Mouse (Mus musculus) kidney, adult 18-20 months (tissue): ENCODE data around the gene Hoxc5.

ENCODE experiments used
- DNase-seq: peaks from one replicate; pipeline ENCODE4 v3.0.0; 2021

The Hoxc5 gene

DNA sequence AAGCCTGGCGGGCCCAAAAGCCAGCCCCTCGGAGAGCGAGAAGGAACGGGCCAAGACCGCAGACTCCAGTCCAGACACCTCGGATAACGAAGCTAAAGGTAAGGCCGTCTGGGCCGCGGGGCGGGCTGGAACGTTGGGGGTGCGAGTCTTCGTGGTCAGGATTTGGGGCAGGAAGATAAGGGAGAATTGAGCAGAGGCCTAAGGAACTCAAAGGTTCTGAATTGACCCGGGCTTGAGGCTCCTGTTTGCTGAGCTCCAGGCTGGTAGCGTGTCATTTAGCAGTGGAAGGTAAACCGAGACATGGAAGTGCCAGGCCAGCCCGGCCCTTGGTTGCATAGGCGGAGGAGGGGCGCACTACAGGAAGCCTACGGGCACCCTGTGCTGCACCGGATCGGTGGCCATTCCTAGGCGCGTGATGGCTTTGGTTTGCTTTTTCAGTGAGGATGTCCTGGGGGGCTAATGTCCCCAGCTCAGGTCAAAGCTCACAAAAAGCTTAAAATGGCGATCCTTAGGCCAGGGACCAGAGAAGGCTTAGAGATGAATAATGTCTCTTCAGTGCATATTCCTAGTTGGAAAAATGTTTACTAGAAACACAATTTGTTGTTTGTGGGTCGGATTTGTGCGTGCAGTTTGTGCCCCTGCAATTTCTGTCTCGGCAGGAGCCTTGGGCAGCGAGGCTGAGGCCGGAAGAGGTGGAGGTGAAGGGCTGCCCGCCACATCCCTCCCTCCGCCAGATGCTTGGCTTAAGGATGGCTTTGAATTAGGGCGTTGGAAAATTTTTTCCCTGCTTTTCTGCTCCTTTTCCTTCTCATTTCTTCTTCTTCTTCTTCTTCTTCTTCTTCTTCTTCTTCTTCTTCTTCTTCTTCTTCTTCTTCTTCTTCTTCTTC, 511 bp downstream of the Hoxc5 start:
- DNase-seq: peak; percentile 62

DNA sequence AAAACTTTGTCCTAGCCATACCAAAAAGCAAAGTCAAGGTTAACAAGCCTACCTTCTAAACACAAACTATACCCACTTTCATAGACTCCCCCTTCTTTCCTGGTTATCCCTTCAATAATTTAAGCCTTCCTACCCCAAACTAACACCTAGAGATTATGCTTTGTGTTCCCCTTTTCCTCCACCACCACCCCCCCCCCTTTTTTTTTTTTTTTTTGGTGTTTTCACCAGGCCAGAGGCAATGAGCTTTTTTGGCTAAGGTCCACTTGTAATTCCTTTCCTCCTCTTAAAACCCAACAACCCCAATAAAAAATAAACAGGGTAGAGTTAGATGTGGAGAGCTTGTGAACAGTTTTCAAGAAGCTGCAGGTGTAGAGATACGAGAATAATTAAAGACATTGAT, 2.1 kb downstream of the Hoxc5 start:
- DNase-seq: no peak

DNA sequence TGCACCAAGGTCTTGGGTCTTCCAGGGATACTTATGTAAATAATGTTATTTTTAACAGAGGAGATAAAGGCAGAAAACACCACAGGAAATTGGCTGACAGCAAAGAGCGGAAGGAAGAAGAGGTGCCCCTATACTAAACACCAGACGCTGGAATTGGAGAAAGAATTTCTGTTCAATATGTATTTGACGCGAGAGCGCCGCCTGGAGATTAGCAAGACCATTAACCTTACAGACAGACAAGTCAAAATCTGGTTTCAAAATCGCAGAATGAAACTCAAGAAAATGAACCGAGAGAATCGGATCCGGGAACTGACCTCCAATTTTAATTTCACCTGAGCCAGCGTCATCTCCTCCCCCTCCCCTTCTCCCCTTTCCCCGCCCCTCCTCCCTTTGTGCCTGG, 3.5 kb downstream of the Hoxc5 start:
- peak; percentile 62 for DNase-seq

DNA sequence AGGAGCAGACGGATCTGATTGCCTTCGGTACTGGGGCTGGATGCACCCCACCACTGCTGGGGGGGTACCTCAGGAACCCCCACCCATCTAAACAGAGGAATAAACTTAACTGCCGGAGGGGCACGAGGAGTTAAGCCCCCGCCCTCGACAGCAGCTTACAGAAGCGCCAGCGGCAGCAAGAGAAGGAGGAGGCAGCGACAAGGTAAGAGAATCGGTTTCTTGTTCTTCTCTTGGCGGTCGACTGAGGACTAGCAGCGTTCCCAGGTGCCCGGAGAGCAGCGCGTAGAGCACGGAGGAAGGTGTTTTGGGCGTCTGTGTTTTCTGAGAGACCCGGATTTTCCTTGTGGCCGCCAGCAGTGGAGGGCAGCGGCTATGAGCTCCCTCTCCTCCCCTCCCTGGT, 5.0 kb downstream of the Hoxc5 start:
- peak; percentile 49 for DNase-seq

DNA sequence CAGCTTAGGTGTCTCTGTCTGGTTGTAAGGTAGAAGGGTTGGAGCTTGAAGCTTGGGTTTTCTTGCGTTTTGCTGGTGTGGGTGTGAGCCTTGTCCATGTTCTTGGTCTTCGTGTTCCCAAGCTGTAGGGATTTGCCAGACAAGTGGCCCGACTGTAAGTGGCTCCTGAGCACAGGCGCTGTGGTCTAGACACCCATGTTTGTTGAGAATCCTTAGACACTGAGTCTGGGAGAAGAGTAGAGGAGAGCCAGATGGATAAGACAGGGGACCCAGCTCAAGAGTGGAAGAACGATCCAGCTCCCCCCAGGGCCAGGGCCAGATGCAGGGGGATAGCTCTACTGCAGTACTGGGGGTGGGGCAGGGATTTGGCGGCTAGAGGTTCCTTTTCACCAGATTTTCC, 5.5 kb downstream of the Hoxc5 start:
- no peak for DNase-seq

DNA sequence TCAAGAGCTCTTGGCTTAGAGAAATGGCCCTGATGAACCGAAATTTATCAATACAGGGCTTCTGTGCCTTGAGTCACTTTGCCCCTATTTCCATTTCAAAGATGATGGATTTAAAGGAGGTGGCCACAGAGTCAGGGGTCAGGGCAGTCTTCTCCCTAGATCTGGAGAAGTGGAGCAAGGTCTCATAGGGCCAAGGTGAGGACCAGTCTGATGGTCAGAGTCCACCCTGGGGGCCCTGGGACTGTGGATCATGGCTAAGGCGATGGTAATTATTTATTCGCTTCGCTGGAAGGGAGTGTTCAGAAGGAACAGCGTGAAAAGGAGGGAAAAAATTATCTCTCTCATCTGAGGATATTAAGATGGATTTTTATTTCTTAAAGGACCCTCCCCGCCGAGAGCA, 7.8 kb downstream of the Hoxc5 start:
- peak; percentile 37 for DNase-seq

DNA sequence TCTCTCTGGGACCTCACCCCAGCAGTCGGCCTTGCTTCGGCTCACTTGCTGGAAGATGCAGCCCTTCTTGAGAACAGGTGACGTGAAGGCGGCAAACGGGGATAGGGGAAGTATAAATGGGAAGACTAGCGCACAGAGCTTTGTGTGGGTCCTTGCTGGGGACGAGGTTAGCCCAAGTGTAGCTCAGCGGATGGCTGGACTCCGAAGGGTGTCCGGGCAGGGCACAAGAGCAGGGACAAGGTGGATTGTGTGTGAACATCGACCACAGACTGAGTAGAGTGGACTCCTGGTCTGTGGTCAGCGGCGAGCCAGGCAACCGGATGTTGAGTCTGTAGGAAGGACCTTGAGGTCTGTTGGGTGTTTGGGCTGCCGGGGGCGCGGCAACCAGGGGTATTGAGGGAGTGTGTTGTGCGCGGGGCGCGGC, 8.5 kb downstream of the Hoxc5 start:
- DNase-seq: peak; percentile 73

DNA sequence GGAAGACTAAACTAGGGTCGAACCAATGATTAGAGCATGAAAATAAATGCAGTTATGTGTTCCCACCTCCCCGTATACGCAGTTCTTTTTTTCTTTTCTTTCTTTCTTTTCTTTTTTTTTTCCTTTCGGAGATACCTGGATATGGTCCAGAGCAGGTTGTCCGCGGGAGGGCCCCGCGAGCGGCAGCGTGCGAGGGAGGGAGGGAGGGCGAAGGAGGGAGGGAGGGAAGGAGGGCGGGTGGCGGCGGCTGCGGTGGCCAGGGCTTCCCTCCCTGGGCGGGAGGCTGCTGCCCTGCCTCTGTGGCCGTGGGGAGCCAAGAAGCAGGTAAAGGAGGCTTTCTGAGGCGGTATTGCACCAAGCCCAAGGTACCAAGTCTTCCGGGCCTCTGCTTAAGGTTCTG, 8.9 kb downstream of the Hoxc5 start, which contains the start of gene Hoxc9:
Gene Hoxc9, plus strand, starts transcription at position 269 of the 400 bp plus-strand sequence.
- peak; percentile 61 for DNase-seq

DNA sequence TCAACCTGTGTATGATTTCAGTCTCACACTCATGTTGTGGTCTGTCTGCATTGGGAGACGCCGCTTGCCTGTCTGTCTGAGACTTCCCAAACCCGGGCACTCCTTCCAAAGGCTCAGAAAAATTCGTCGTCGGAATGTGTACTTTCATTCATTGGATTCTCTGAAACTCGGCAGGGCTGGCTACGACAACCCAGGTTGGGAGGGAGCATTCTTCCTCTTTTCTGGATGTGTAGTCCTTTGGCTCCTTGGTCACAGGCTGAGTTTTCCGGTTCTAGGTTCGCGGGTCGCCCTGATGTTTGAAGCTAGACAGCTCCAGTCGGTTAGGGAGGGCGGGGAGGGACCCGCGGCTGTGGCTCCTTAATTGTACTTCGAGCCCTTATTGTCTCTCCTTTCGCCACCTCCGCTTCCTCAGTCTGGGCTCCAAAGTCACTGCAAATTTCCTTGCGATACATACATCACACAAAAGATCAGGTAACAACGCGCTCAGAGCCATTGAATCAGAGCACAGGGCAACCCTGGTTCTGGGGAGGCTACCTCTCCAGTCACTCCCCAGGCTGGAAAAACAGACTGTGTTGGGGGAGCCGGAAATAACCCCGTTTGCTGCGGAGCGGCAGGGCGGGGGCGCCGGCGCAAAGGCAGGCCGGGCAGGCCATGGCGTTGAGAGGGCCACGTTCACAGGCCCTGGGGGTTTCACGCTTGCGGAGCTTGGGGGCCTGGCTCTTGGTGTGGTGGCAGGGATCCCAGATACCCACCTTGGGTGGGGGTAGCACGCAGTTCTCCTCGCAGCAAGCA, 9.6 kb downstream of the Hoxc5 start:
- peak; percentile 70 for DNase-seq

DNA sequence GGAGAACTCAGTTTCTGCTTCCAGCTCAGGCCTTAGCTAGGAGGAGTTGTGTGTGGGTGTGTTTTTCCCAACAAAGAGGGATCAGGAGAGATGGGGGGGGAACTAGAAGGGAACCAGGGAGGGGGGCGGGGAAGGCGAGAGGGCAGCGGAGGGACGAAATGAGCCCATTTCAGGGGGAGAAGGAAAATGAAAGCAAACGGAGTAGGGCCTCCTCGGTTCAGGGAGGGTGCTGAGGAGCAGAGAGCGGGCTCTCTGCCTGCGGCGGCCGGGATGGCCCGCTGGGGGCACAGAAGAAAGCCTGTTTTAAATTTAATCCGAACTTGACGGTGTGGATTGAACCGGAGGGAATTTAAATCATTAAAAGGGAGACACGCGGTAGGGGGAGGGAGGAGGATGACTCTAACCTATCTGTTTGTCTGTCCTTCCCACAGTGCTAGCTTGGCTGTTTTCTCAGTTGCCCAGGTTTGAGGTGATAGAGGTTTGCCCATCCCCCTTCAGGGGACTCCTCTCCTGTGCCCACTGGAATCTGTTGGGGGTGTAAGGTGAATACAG, 10.3 kb downstream of the Hoxc5 start:
- DNase-seq: peak; percentile 47

DNA sequence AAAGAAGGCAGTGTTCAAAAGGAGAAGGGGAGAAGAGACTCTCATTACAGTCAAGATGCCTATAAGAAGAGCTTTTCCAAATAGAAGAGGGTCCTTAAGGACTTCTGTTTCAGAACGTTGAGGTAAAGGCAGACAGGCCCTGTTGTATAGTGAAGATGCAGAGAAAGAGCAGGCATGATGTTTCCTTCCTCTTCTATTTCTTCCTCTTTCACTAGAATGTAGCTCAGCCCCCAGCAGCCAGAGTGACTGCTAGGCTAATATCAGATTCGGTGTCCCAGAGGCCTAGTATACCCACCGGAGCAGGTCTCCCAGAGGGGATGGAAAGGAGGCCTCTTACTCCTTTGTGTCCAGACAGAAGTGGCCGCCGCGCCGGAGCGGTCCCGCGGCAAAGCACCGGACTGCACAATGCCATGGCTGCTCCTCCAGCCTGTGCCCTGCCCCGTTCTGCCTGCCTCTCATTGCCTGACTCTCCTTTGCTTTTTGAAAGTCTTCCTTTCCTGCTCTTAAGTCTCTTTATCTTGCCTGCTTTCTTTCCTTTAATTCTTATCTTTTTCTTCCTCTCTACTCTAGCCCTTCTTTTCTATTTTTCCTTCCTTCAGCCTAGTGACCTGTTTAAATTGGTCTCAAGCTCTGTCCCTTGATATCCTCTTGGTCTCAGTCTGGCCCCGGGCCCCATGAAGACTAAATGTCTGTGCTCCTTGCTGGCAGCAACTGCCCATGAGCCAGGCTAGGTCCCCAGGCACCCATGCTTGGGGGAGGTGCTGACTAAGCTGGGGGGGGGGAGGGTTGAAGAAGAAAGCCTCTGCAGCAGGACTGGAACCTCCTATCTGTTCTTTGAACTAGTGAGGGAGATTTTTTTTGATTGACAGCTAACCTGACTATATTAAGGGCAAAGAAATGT, 11.6 kb downstream of the Hoxc5 start:
- DNase-seq: peak; percentile 46

DNA sequence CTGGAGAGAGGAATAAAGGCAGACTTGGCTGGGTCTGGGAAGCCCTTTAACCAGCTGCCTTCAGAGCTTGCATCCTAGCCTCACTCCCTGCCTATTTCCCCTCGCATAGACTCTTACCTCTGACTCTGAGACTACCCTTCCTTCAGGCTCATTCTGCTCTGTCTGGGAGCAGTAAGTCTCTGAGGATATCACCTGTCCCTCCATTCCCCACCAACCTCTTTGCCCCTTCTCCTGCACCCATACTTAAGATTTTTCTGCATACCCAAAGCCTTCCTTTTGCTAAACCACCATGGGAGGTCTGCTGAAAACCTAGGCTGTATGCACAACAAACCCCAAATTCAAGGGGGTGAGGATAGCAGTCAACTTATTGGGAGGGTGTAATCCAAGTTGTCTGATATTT, 12.7 kb downstream of the Hoxc5 start:
- no peak for DNase-seq

DNA sequence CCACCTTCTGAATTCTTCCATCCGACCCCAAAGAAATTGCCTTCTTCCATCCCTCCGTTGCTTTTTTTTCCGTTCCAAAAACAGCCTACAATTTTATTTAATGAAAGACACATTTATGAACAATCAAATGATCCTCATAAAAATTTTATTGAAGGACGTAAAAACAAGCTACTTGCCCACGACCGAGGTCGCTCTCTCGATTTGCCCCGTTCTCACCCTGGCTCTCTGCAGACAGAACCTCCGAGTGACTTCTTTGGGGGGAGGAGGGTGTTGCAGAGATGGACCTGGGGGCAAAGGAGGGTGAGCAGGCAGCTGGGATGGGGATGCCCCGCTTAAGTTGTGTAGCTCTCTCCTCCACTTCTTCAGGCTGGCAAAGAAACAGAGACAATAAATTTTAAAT, 13.1 kb downstream of the Hoxc5 start:
- no peak for DNase-seq

DNA sequence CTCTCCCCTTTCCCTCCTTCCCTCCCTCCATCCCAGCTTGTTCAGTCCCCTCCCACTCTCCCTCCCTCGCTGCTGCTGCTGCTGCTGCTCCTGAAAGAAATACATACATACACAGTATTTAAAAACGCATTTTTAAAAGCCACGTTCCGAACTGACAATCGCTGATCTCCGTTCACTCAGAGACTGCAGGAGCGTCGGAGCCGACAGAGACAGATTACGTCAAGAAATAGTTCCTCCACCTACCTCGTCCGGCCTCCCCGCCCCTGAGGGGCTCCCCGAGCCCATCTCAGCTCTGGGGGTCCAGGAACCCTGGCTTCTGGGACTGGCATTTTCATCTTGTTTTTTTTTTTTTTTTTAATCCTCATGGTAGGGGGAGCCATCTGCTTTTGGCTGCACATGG, 13.7 kb downstream of the Hoxc5 start:
- DNase-seq: no peak

DNA sequence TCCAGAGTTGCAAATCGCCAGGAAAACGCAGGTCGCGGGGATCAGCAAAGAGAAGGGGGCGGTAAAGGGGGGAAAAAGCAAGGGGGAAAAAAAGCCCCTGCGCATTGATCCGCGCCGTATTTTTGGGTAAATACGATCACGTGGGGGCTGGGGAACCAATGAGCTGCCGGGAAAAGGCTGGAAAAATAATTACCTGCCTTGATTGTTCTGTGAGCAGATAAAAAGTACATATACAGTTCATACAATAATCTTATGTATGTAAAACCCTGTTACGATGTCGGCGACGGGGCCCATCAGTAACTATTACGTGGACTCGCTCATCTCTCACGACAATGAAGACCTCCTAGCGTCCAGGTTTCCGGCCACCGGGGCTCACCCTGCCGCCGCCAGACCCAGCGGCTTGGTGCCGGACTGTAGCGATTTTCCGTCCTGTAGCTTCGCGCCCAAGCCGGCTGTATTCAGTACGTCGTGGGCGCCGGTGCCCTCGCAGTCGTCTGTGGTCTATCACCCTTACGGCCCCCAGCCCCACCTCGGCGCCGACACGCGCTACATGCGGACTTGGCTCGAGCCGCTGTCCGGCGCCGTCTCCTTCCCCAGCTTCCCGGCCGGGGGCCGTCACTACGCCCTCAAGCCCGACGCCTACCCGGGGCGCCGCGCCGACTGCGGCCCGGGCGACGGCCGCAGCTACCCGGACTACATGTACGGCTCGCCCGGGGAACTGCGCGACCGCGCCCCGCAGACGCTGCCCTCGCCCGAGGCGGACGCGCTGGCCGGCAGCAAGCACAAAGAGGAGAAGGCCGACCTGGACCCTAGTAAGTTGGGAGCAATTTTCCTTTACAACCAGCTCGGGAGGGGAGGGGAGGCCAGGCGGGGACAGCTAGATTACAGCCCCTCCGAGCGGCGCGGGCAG, 14.4 kb downstream of the Hoxc5 start:
- DNase-seq: peak; percentile 74

DNA sequence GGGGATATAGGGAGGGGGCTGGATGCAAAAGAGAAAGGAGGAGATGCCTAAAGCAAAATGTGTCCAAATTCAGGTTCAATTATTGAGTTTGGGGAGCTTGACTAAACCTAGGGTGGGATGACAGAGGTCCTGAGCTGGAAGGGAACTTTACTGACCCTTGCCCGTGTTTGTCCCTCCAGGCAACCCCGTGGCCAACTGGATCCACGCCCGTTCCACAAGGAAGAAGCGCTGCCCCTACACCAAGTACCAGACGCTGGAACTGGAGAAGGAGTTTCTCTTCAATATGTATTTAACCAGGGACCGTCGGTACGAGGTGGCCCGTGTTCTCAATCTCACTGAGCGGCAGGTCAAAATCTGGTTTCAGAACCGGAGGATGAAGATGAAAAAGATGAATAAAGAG, 16.5 kb downstream of the Hoxc5 start:
- DNase-seq: no peak

DNA sequence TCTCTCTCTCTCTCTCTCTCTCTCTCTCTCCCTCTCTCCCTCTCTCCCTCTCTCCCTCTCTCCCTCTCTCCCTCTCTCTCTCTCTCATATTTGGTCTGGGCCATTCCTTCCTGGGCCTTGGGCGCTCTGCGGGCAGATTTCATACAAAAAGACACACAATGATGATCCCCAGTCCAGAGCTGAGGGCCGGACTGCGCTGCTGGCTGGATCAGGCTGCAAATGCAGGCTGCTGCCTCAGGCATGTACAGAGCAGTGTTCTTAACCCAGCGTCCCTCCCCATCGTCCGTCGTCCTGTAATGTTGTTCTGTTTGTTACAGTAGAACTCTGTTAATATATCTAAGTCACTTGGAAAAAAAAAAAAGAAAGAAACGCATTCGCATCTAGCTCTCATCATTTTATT, 17.3 kb downstream of the Hoxc5 start:
- DNase-seq: no peak

DNA sequence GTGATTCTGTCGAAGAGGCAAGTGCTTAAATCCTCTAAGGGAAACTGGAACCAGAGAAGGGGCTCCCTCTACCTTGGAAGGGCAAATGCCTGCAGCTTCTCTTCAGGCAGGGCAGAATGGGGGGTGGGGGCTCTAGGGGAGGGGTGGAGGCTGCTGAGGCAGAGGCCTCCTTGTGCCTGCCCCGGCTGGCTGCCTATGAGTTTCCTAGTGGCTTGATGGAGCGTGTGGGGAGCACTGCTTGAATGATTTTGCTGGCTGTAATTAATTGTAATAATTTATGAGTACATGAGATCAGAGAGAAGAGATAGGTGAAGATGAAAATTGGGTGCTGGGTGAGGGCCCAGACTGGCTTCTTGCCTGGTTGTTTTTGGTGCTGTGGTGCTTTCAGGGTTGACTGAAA, 17.7 kb downstream of the Hoxc5 start:
- no peak for DNase-seq

DNA sequence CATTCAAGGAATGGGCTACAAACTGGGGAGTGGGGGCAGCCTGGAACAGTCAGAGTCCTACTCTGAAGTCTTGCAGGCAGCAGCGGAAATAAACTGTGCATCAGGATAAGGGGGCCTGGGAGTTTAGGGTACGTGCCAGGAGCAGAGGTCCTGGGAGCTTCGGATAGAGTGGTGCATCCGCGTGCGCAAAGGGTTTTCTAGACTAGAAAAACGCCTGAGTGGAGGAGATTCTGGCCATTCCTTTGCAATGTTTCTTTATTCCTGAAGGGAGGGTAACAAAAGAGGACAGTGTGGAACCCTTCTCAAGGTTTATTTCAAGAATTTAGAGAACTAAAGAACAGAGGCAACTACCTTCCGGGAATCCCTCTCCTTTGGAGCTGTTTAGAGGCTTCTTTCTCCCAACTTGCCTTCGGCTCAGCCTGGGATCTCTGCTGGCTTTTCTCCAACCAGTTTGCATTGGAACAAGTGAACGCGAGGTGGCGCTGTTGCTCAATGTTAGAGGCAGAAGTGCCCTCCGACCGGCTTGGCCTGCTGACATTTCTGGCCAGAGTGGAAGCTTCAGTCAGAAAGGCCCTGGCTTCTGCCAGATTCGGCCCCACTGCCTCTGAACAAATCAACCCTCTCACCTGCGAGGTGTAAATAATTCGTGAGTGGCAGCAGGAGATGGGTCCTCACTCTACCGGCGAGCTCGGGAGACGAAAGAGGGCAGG, 20.0 kb downstream of the Hoxc5 start:
- DNase-seq: peak; percentile 96

DNA sequence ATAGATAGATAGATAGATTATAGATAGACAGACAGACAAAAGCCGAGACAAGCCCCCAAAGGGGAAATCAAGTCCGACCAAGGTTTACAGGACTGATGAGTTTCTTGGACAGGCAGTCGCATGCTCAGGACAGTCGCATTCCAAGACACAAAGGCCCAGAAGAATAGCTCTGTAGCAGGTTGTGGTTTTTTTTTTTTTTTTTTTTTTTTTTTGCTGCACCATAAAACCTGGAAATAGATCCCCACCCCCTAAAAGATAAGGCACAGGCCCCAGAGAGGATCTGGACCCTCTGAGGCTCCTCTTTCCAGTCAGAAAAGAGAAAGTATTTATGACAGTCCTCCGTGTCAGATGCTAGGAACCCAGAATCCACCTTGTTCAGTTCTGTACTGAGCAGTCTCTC, 20.8 kb downstream of the Hoxc5 start:
- no peak for DNase-seq
